Mouse (Mus musculus) heart, postnatal 25 days (tissue): ENCODE measurements around the gene Stx17. TPM values are rescaled to one million over a fixed set of nuclear protein-coding genes. Genes with fewer than 3 reads are reported as not detected.

Experiments used
- DNase-seq: peaks from one replicate; pipeline ENCODE4 v3.0.0; 2022; ENCODE audit warnings: low spot score
- intact Hi-C: fragments of 180-260 bp; cut with DNase I; formaldehyde crosslinking; loops from one replicate; pipeline ENCODE4 v1.15.1; 2025
- microRNA-seq: library from miRNA; unstranded; fragments of <30 nt; microRNA quantifications from one replicate; pipeline ENCODE4 v1.2.0, GENCODE M21; 2022
- total RNA-seq, 2 experiments: library from RNA; stranded (reverse); gene quantifications; 2 replicates each; pipeline ENCODE4 v1.2.3; 2021

Stx17 gene
- total RNA-seq, 2 experiments from 2014 or later = 22.6 to 28.7 TPM

DNA sequence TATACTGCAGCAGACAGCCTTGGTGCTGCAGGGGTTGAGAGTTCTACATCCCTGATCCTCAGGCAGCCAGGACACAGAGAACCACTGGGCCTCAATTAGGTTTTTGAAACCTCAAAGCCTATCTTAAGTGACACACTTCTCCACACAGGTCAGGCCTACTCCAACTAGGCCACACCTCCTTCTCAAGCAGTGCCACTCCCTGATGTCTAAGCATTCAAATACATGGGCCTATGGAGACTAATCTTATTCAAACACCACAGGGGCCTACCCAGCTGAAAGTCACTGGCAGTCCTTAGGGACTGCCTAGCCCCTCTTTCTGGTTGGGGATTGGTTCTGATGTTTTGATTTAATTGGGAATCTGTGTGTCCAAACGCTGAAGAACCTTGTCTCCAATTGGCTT, 31.1 kb downstream of the Stx17 start:
- no peak for DNase-seq
- intact Hi-C loops = no loop called here

DNA sequence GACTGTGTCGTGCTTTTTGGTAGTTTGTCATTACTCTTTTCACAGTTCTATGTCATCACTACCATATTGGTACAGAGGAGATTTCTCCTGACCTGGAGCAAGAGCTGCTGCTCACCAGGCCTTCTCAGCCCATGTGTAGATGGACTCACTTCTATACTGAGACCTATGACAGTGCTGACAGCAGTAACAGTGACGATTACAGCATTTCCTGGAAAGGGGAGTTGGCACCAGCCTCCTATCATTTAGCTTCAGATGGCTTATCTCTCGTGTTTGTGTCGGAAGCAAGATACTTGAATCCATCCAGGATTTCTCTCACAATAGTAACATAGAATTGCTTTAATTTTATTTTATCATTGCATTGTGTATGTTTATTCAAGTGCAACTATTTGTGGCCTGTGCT, 35.7 kb downstream of the Stx17 start:
- intact Hi-C loops = loop anchor here (5.0 kb wide), 1 partner anchor 583 kb away; no protein-coding TSS in a partner anchor

DNA sequence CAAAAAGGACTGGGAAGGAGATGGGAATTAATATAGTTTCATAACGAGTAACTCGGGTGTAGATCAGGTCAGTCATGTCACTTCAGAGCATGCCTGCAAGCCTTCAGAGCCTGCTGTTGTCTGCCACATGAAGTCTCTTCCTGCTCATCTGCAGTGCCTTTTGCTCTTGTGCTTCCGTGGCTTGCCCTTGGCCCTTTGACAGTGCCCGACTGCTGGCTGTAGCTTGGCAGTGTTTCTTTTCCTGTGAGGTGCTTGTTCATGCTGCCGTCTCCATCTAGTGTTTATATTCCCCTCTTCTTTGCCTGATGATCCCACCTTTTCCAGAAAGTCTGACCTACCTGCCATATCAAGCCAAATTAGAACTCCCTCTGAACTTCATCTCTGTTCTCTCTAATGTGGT, 39.1 kb downstream of the Stx17 start:
- intact Hi-C loops = loop anchor here (5.0 kb wide), 1 partner anchor 587 kb away; no protein-coding TSS in a partner anchor

More for the DNA sequence above, 35.7 kb downstream of the Stx17 start:
- DNase-seq = no peak

DNA sequence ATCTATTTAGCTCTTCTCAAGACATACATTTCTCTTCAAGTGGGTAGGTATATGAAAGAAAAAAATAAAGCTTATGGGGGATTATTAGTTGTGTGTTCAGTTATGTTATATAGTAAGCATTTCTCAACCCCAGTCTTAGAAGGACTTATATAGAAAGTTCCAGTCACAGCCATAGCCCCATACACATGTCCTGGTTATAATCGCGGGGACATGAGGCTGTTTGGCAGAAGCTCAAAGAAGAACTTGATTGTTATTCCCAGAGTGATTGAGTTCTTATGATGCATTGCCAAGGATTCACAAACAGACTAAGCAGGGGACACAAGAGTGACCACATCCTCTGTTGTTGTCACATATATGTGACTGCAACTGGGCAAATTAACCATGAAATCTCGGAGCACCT, 51.0 kb downstream of the Stx17 start:
- no peak for DNase-seq
- intact Hi-C loops = no loop called here

More for the DNA sequence above, 39.1 kb downstream of the Stx17 start:
- DNase-seq = no peak

DNA sequence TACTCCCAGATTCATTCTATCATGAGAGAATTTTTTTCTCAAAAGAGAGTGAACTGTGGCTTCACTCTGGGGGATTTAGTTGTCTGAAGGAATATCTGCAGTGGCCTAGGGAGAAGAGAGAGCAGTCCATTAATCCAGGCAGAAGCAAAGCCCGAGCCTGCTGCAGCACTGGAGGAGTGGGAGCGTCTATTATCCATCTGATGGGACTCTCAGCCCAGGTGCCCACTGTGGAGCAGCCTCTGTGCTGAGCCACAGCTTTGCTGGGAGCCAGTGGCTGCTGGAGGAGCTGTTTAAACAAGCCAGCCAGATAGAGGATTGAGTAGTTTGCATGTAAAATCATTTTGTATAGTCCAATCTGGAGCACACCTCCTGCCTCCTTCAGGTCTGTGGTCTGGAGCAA, 56.2 kb downstream of the Stx17 start:
- intact Hi-C loops = no loop called here

DNA sequence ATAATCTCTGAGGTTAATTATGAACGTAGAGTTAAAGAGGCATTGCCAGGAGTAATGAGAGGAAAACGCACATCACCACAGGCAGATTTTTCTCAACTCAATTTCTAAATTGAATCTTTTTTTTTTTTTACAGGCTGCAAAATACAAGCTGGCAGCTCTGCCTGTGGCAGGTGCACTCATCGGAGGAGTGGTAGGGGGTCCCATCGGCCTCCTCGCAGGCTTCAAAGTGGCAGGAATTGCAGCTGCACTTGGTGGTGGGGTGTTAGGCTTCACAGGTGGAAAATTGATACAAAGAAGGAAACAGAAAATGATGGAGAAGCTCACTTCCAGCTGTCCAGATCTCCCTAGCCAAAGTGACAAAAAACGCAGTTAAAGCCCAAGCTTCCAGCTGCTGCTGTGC, 56.7 kb downstream of the Stx17 start:
- DNase-seq = no peak
- intact Hi-C loops = no loop called here

More for the DNA sequence above, 56.2 kb downstream of the Stx17 start:
- no peak for DNase-seq

DNA sequence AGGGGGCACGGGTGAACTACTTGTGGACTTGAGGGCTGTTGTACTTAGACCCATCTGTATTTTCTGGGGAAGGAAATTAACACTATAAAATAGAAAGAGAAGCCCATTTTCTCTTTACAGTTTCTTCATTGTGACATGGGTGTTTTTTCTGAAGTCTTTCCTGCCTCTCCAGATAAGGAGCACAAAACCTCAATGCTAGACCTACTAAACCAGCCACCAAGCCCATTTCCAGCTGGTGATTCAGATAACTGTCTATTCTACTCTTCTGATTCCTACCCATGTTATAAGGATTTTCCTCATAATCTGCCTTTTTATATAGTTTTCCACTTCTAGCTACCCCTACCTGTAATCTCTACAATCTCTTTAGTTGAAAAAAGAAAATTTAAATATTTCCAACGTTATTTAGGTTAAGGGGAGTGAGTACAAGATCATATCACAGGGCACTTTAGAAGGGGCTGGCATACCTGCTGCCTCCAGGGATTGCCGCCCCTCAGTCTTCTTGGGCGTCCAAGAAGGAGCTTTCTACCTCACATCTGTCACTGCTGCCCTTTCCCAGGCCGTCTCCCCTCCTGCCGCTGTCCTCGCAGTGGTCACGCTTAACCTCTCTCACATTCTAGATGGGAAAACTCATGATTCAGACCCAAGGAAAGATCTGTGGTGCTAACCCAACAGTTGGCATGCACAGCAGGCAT, 57.5 kb downstream of the Stx17 start:
- DNase-seq = no peak
- intact Hi-C loops = no loop called here

DNA sequence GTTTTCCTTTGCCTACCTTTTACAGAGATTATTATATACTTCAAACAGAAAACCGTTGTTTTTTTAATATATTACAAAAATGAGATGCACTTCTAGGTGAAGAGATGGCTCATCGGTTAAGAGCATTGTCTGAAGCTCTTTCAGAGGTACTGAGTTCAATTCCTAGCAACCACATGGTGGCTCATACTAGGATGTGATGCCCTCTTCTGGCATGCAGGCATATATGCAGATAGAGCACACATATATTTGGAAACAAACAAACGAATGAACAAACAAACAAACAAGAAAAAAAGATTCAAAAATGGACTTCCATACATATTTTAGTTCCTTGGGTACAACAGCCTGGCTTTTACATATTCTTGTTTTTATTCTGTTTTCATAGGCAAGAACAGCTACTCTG, 73.2 kb downstream of the Stx17 start:
- intact Hi-C loops = loop anchor here (5.0 to 10.0 kb wide), 3 partner anchors 151 to 763 kb away; partner anchors contain the start of gene Nr4a3
- DNase-seq = no peak

DNA sequence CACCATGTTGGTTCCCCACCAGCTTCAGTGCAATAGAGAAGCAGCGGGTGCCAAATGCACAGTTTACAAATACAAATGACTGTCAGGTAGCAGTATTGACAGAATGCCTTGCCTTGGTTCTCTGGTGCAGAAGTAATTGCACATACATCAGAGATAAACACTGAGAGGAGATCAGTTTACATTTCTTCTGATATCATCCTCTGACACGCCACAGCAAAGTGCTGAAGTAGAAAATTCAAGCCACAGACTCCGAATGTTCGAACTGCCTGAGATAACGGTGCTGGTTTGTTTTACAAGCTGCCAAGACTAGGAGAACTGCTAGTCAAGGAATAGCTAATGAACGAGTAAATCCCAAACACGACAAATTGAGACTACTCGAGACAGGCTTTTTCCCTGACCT, 73.7 kb downstream of the Stx17 start:
- intact Hi-C loops = loop anchor here (5.0 to 10.0 kb wide), 3 partner anchors 151 to 764 kb away; partner anchors contain the start of gene Nr4a3
- no peak for DNase-seq

DNA sequence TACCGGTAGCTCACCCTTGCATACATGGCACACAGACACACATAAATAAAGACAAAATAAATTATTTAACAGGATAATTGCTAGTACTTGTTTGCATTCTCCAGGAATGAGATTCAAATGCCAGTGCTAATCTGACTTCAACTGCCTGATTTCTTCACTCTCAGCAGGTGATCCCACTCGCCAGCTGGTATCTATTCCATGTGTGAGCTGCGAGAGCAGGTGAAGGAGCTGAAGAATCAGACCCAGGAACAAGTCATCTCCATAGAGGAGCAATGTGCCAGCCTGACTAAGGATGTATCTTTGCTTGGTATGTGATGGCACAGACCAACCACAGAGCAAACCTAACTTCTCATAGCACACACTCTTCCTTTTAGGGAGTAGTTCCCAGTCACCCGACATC, 78.8 kb downstream of the Stx17 start:
- no peak for DNase-seq
- intact Hi-C loops = no loop called here

DNA sequence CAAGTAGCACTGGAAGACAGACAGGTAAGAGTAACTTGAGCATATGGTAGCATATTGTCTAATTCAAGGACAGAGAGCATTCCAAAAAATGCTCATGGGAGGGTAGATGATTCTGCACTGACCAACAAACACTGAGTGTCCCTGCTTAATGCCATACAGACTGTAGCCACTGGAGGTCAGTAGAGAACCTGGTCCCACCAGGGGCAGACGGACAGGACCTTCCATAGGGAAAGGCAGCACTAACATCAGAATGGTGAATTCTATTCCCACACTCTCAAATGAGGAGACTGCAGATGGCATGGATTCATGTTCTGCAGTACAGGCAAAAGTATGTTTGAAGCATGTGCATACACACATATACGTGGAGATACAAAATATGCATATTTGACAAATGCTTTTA, 100.5 kb downstream of the Stx17 start:
- intact Hi-C loops = loop anchor here (1.0 to 2.0 kb wide), 2 partner anchors 54 to 156 kb away; partner anchors contain the start of genes Erp44 and Invs
- no peak for DNase-seq

DNA sequence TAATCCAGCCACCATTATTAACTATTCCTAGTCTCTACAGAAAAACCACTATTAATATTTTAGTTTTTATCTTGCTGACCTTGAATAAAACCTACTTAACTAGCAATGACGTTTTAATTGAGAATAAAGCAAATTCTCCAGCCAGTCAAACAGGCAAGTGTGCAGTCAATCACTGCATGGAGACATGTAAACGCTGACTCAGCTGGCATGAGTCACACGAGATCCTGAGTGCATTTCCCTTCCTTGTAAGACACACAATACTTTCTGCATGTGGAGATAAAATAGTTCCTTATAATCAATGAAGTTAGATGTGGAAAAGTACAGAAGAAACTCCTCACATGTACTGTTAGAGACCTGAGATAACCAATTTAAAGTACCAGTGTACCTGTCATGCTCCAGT, 100.9 kb downstream of the Stx17 start:
- intact Hi-C loops = loop anchor here (1.0 to 2.0 kb wide), 2 partner anchors 53 to 156 kb away; partner anchors contain the start of genes Erp44 and Invs
- DNase-seq = no peak

DNA sequence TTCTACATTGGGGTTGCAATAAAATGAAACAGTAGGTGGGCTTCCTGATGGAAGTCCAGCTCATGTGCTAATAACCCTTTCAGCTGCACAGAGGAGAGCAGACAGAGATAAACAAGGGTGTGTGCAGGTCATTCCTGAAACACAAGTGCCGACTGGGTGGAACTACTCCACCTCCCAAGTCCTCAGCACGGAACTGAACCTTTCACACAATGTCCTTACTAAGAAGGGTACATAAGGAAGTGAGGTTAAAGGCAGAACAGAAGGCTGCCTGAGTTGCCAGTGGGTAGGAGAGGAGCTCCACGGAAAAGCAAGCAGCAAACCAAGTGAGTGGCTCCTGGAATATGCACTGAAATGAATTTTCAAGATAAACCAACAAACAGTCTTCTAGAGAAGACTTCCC, 102.1 kb downstream of the Stx17 start:
- intact Hi-C loops = no loop called here
- DNase-seq = no peak

Small RNAs within 50 kb of the gene (microRNA-seq; reads per million reads assigned to microRNA genes)
- gene Mir1958 = not detected

Other genes with a start within 250 kb of the Stx17 start
- 1 to 10 TPM; 2.5 to 5.9 TPM for gene Nr4a3, start 79.8 kb upstream of the Stx17 start, total RNA-seq
- gene Erp44, start 154.6 kb downstream of the Stx17 start, total RNA-seq = 10 to 100 TPM; 32.7 to 33.8 TPM
- 1 to 10 TPM; 3.3 to 3.9 TPM for gene Invs, start 154.8 kb downstream of the Stx17 start, total RNA-seq